Mouse (Mus musculus) cortical plate, adult 2 months (tissue): ENCODE data around the gene Adcy10.

ENCODE experiments used
- CTCF ChIP-seq: fragments of 200-500 bp; IDR thresholded peaks from 2 replicates; pipeline ENCODE4 v1.5.1; 2011; ENCODE audit warnings: mild to moderate bottlenecking, control low read depth, low read length; ENCODE audit not compliant: insufficient read depth; ENCODE audit errors: extremely low read depth
- POLR2A ChIP-seq: fragments of 200-500 bp; IDR thresholded peaks from 2 replicates; pipeline ENCODE4 v1.6.1; 2011; ENCODE audit warnings: mild to moderate bottlenecking, low read length, control low read depth; ENCODE audit not compliant: insufficient read depth; ENCODE audit errors: extremely low read depth

DNA sequence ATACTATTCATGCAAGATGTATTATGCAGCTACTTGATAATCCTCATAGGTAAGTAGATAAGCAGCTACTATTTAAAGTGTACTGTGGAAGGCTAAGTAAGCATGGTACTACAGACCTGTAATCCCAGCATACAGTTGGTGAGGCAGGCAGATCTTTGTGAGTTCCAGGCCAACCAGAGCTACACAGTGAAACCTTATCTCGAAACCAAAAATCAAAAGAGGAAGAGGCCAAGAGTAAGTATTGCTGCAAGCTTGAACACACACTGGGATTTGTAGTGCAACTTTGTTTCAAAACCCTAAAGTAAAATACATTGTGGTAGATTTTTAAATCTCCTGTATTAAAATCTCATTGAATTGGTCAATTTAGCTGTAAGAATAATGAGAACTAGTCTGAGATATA, 13.5 kb upstream of the Adcy10 start:
- TF ChIP-seq CTCF (no peak), POLR2A (no peak)
